Mouse (Mus musculus): ENCODE data around the gene Hgd. TPM values are rescaled to one million over a fixed set of nuclear protein-coding genes. Genes with fewer than 3 reads are reported as not detected.

Gene Hgd
- polyA plus RNA-seq, 1 experiment from 2014 or later: 0.48 TPM

GRCm38 (mm10) chr16:37645211-37645610, 65.3 kb downstream of the Hgd start:
- no peak overlapping the region for H3K9ac ChIP-seq (replicated peaks; ENCODE audit: low read depth)
- TF ChIP-seq EP300 (IDR thresholded peaks at IDR 0.05) (no peak), CTCF (IDR thresholded peaks at IDR 0.05) (no peak)
- H3K36me3 ChIP-seq (ENCODE audit: insufficient read depth, low read length): peaks cover 25% of the 10 kb centered on the region
- DNase-seq (ENCODE audit: low spot score) (no peak), ATAC-seq (no peak)
- no peak overlapping the region for H3K4me3 ChIP-seq (ENCODE audit: low read depth, low read length)
- no peak overlapping the region for H3K27ac ChIP-seq (ENCODE audit: low read length)
- no peaks in the 10 kb centered on the region for H3K27me3 ChIP-seq (replicated peaks; ENCODE audit: insufficient read depth, low read length)
- no peaks in the 10 kb centered on the region for H3K4me1 ChIP-seq (ENCODE audit: insufficient read depth, low read depth, low read length)
- H3K4me2 ChIP-seq (replicated peaks; ENCODE audit: low read depth, low read length): no peak overlapping the region
- H3K9me3 ChIP-seq (ENCODE audit: low read length): no peaks in the 10 kb centered on the region
- 88% methylated on average over 8 of the region's 8 CpGs for WGBS

GRCm38 (mm10) chr16:37645799-37646198, 65.8 kb downstream of the Hgd start:
- Histone ChIP-seq H3K36me3 (ENCODE audit: insufficient read depth, low read length) (peaks cover 25% of the 10 kb centered on the region), H3K27ac (ENCODE audit: low read length) (no peak overlapping the region), H3K4me1 (ENCODE audit: insufficient read depth, low read depth, low read length) (no peaks in the 10 kb centered on the region), H3K4me3 (ENCODE audit: low read depth, low read length) (no peak overlapping the region), H3K9ac (replicated peaks; ENCODE audit: low read depth) (no peak overlapping the region), H3K9me3 (ENCODE audit: low read length) (no peaks in the 10 kb centered on the region), H3K4me2 (replicated peaks; ENCODE audit: low read depth, low read length) (no peak overlapping the region), H3K27me3 (replicated peaks; ENCODE audit: insufficient read depth, low read length) (no peaks in the 10 kb centered on the region)
- WGBS: 78% methylated on average over 3 of the region's 3 CpGs
- TF ChIP-seq EP300 (IDR thresholded peaks at IDR 0.05) (no peak), CTCF (IDR thresholded peaks at IDR 0.05) (no peak)
- DNase-seq (ENCODE audit: low spot score) (no peak), ATAC-seq (no peak)

- WGBS: 89% methylated on average over 16 of the region's 16 CpGs
- Histone ChIP-seq H3K36me3 (ENCODE audit: insufficient read depth, low read length) (peaks cover 25% of the 10 kb centered on the region), H3K27me3 (replicated peaks; ENCODE audit: insufficient read depth, low read length) (no peaks in the 10 kb centered on the region), H3K9ac (replicated peaks; ENCODE audit: low read depth) (no peak overlapping the region), H3K4me2 (replicated peaks; ENCODE audit: low read depth, low read length) (no peak overlapping the region), H3K9me3 (ENCODE audit: low read length) (no peaks in the 10 kb centered on the region), H3K27ac (ENCODE audit: low read length) (no peak overlapping the region), H3K4me3 (ENCODE audit: low read depth, low read length) (no peak overlapping the region), H3K4me1 (ENCODE audit: insufficient read depth, low read depth, low read length) (0 out of 2 replicates have a peak, but pooled peaks cover 3% of the 10 kb centered on the region)
- TF ChIP-seq CTCF (IDR thresholded peaks at IDR 0.05): no peak
- no peak for TF ChIP-seq EP300 (IDR thresholded peaks at IDR 0.05)
- ATAC-seq (no peak), DNase-seq (ENCODE audit: low spot score) (no peak)
These were observed 67.1 kb downstream of the Hgd start for GRCm38 (mm10) chr16:37647067-37647466.

GRCm38 (mm10) chr16:37647936-37648335, 68.0 kb downstream of the Hgd start:
- no peak for DNase-seq (ENCODE audit: low spot score)
- Histone ChIP-seq H3K4me1 (ENCODE audit: insufficient read depth, low read depth, low read length) (0 out of 2 replicates have a peak, but pooled peaks cover 3% of the 10 kb centered on the region), H3K9ac (replicated peaks; ENCODE audit: low read depth) (no peak overlapping the region), H3K4me2 (replicated peaks; ENCODE audit: low read depth, low read length) (no peak overlapping the region), H3K36me3 (ENCODE audit: insufficient read depth, low read length) (peaks cover 25% of the 10 kb centered on the region), H3K9me3 (ENCODE audit: low read length) (no peaks in the 10 kb centered on the region), H3K27ac (ENCODE audit: low read length) (no peak overlapping the region), H3K4me3 (ENCODE audit: low read depth, low read length) (no peak overlapping the region), H3K27me3 (replicated peaks; ENCODE audit: insufficient read depth, low read length) (no peaks in the 10 kb centered on the region)
- no peak for TF ChIP-seq CTCF (IDR thresholded peaks at IDR 0.05)
- TF ChIP-seq EP300 (IDR thresholded peaks at IDR 0.05): no peak
- WGBS: 91% methylated on average over 8 of the region's 8 CpGs
- no peak for ATAC-seq

GRCm38 (mm10) chr16:37649068-37649467, 69.1 kb downstream of the Hgd start:
- no peak for ATAC-seq
- Histone ChIP-seq H3K4me3 (ENCODE audit: low read depth, low read length) (no peak overlapping the region), H3K36me3 (ENCODE audit: insufficient read depth, low read length) (peaks cover 25% of the 10 kb centered on the region), H3K4me2 (replicated peaks; ENCODE audit: low read depth, low read length) (no peak overlapping the region), H3K9me3 (ENCODE audit: low read length) (no peaks in the 10 kb centered on the region), H3K4me1 (ENCODE audit: insufficient read depth, low read depth, low read length) (0 out of 2 replicates have a peak, but pooled peaks cover 7% of the 10 kb centered on the region), H3K9ac (replicated peaks; ENCODE audit: low read depth) (no peak overlapping the region), H3K27me3 (replicated peaks; ENCODE audit: insufficient read depth, low read length) (no peaks in the 10 kb centered on the region), H3K27ac (ENCODE audit: low read length) (no peak overlapping the region)
- TF ChIP-seq CTCF (IDR thresholded peaks at IDR 0.05) (no peak), EP300 (IDR thresholded peaks at IDR 0.05) (no peak)
- 64% methylated on average over 5 of the region's 5 CpGs for WGBS
- DNase-seq (ENCODE audit: low spot score): no peak

- H3K36me3 ChIP-seq (ENCODE audit: insufficient read depth, low read length): peaks cover 13% of the 10 kb centered on the region
- H3K4me3 ChIP-seq (ENCODE audit: low read depth, low read length): no peak overlapping the region
- WGBS: 70% methylated on average over 5 of the region's 5 CpGs
- DNase-seq (ENCODE audit: low spot score) (no peak), ATAC-seq (no peak)
- TF ChIP-seq CTCF (IDR thresholded peaks at IDR 0.05) (no peak), EP300 (IDR thresholded peaks at IDR 0.05) (no peak)
- H3K9ac ChIP-seq (replicated peaks; ENCODE audit: low read depth): no peak overlapping the region
- no peaks in the 10 kb centered on the region for H3K9me3 ChIP-seq (ENCODE audit: low read length)
- no peak overlapping the region for H3K27ac ChIP-seq (ENCODE audit: low read length)
- no peak overlapping the region for H3K4me2 ChIP-seq (replicated peaks; ENCODE audit: low read depth, low read length)
- no peaks in the 10 kb centered on the region for H3K27me3 ChIP-seq (replicated peaks; ENCODE audit: insufficient read depth, low read length)
- 0 out of 2 replicates have a peak, but pooled peaks cover 7% of the 10 kb centered on the region for H3K4me1 ChIP-seq (ENCODE audit: insufficient read depth, low read depth, low read length)
These were observed 71.5 kb downstream of the Hgd start for GRCm38 (mm10) chr16:37651467-37651866.

- ATAC-seq (no peak), DNase-seq (ENCODE audit: low spot score) (no peak)
- TF ChIP-seq CTCF (IDR thresholded peaks at IDR 0.05) (no peak), EP300 (IDR thresholded peaks at IDR 0.05) (no peak)
- no peak overlapping the region for H3K4me3 ChIP-seq (ENCODE audit: low read depth, low read length)
- H3K27me3 ChIP-seq (replicated peaks; ENCODE audit: insufficient read depth, low read length): no peaks in the 10 kb centered on the region
- H3K9me3 ChIP-seq (ENCODE audit: low read length): no peaks in the 10 kb centered on the region
- 0 out of 2 replicates have a peak, but pooled peaks cover 7% of the 10 kb centered on the region for H3K4me1 ChIP-seq (ENCODE audit: insufficient read depth, low read depth, low read length)
- peak overlapping the region; percentile 62; the same call in 1 of the 2 replicates for H3K4me2 ChIP-seq (replicated peaks; ENCODE audit: low read depth, low read length)
- no peak overlapping the region for H3K9ac ChIP-seq (replicated peaks; ENCODE audit: low read depth)
- WGBS: 71% methylated on average over 5 of the region's 5 CpGs
- H3K27ac ChIP-seq (ENCODE audit: low read length): no peak overlapping the region
- H3K36me3 ChIP-seq (ENCODE audit: insufficient read depth, low read length): peaks cover 6% of the 10 kb centered on the region
These were observed 72.7 kb downstream of the Hgd start for GRCm38 (mm10) chr16:37652654-37653053.
